Mouse (Mus musculus): Measurements from ENCODE around the gene Mtg1. TPM values are rescaled to one million over a fixed set of nuclear protein-coding genes. Genes with fewer than 3 reads are reported as not detected.
A peak's percentile ranks its signal among the peaks of the same experiment; 100 is the strongest.
"Not testable (repeated sequence)": the region's sequence is repeated elsewhere in the genome, so short reads cannot be mapped to it uniquely, and the experiment has no call there.

Mtg1 gene
- polyA plus RNA-seq, 1 experiment from 2014 or later: 17.9 TPM

- Histone ChIP-seq H3K4me3 (ENCODE audit: low read depth, low read length) (peak overlapping the region; percentile 77), H3K36me3 (replicated peaks; ENCODE audit: insufficient read depth, low read length) (peaks cover 16% of the 10 kb centered on the region), H3K9me3 (ENCODE audit: low read length) (no peaks in the 10 kb centered on the region), H3K27ac (ENCODE audit: low read depth) (peak overlapping the region; percentile 57; the same call in 1 of the 2 replicates), H3K4me1 (ENCODE audit: insufficient read depth) (peaks cover 16% of the 10 kb centered on the region), H3K9ac (replicated peaks) (peak overlapping the region; percentile 84), H3K27me3 (ENCODE audit: insufficient read depth, low read length) (no peaks in the 10 kb centered on the region), H3K4me2 (ENCODE audit: low read depth, low read length) (peak overlapping the region; percentile 99)
- DNase-seq (no peak), ATAC-seq (0 out of 2 replicates have a peak, but pooled peaks have one; percentile 0)
- WGBS (ENCODE audit: insufficient replicate concordance): 10% methylated on average over 5 of the region's 5 CpGs
- no peak for TF ChIP-seq EP300 (IDR thresholded peaks at IDR 0.05; ENCODE audit: low read depth)
- no peak for TF ChIP-seq CTCF (IDR thresholded peaks at IDR 0.05; ENCODE audit: low read depth)
These were observed 11.4 kb upstream of the Mtg1 start for GRCm38 (mm10) chr7:140126022-140126350.

- H3K27ac ChIP-seq (ENCODE audit: low read depth): no peak overlapping the region
- whole genome bisulfite sequencing (ENCODE audit: insufficient replicate concordance): 61% methylated on average over 3 of the region's 3 CpGs
- no peak overlapping the region for H3K4me3 ChIP-seq (ENCODE audit: low read depth, low read length)
- H3K4me2 ChIP-seq (ENCODE audit: low read depth, low read length): peak overlapping the region; percentile 40
- peaks cover 20% of the 10 kb centered on the region for H3K36me3 ChIP-seq (replicated peaks; ENCODE audit: insufficient read depth, low read length)
- no peaks in the 10 kb centered on the region for H3K27me3 ChIP-seq (ENCODE audit: insufficient read depth, low read length)
- TF ChIP-seq CTCF (IDR thresholded peaks at IDR 0.05; ENCODE audit: low read depth) (no peak), EP300 (IDR thresholded peaks at IDR 0.05; ENCODE audit: low read depth) (no peak)
- no peak overlapping the region for H3K9ac ChIP-seq (replicated peaks)
- H3K9me3 ChIP-seq (ENCODE audit: low read length): no peaks in the 10 kb centered on the region
- no peak for DNase-seq
- no peak for ATAC-seq
- peaks cover 16% of the 10 kb centered on the region for H3K4me1 ChIP-seq (ENCODE audit: insufficient read depth)
These were observed 10.4 kb upstream of the Mtg1 start for GRCm38 (mm10) chr7:140126934-140127333.

DNA sequence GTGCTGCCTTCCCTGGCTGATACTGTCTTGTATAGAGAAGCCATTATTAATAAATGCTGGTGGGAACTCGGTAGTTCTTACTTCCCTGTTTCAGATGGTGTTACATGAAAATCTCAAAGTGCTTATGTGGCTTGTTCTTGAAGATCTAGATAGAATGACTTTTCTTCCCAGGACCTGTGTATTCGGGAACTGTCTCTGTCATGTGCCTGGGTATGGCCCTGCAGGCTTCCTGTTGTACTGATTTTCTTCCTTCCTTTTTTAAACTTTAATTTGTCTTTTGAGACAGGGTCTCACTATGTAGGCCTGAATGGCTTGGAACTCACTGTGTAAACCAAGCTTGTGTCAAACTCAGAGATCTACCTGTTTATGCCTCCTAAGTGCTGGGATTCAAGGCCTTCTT, 9.5 kb upstream of the Mtg1 start:
- no peak for DNase-seq
- Histone ChIP-seq H3K4me2 (ENCODE audit: low read depth, low read length) (no peak overlapping the region), H3K27me3 (ENCODE audit: insufficient read depth, low read length) (no peaks in the 10 kb centered on the region), H3K27ac (ENCODE audit: low read depth) (no peak overlapping the region), H3K36me3 (replicated peaks; ENCODE audit: insufficient read depth, low read length) (peaks cover 20% of the 10 kb centered on the region), H3K4me3 (ENCODE audit: low read depth, low read length) (no peak overlapping the region), H3K4me1 (ENCODE audit: insufficient read depth) (peaks cover 16% of the 10 kb centered on the region), H3K9ac (replicated peaks) (no peak overlapping the region), H3K9me3 (ENCODE audit: low read length) (no peaks in the 10 kb centered on the region)
- WGBS (ENCODE audit: insufficient replicate concordance): 32% methylated on average over 2 of the region's 2 CpGs
- no peak for ATAC-seq
- TF ChIP-seq EP300 (IDR thresholded peaks at IDR 0.05; ENCODE audit: low read depth): no peak

- not testable (repeated sequence) for H3K4me2 ChIP-seq (ENCODE audit: low read depth, low read length); H3K9ac ChIP-seq (replicated peaks); ATAC-seq; H3K4me1 ChIP-seq (ENCODE audit: insufficient read depth); H3K4me3 ChIP-seq (ENCODE audit: low read depth, low read length); H3K9me3 ChIP-seq (ENCODE audit: low read length); H3K27me3 ChIP-seq (ENCODE audit: insufficient read depth, low read length); H3K27ac ChIP-seq (ENCODE audit: low read depth); DNase-seq
- H3K36me3 ChIP-seq (replicated peaks; ENCODE audit: insufficient read depth, low read length): peaks cover 26% of the 10 kb centered on the region
- 47% methylated on average over 7 of the region's 7 CpGs for WGBS (ENCODE audit: insufficient replicate concordance)
These were observed 5.2 kb upstream of the Mtg1 start for GRCm38 (mm10) chr7:140132184-140132583.

- not testable (repeated sequence) for H3K9ac ChIP-seq (replicated peaks); DNase-seq; H3K27me3 ChIP-seq (ENCODE audit: insufficient read depth, low read length); H3K9me3 ChIP-seq (ENCODE audit: low read length); H3K4me2 ChIP-seq (ENCODE audit: low read depth, low read length); H3K4me3 ChIP-seq (ENCODE audit: low read depth, low read length); ATAC-seq; H3K27ac ChIP-seq (ENCODE audit: low read depth); H3K4me1 ChIP-seq (ENCODE audit: insufficient read depth)
- 37% methylated on average over 3 of the region's 7 CpGs for WGBS (ENCODE audit: insufficient replicate concordance)
- peaks cover 26% of the 10 kb centered on the region for H3K36me3 ChIP-seq (replicated peaks; ENCODE audit: insufficient read depth, low read length)
These were observed 3.3 kb upstream of the Mtg1 start for GRCm38 (mm10) chr7:140134033-140134432.

DNA sequence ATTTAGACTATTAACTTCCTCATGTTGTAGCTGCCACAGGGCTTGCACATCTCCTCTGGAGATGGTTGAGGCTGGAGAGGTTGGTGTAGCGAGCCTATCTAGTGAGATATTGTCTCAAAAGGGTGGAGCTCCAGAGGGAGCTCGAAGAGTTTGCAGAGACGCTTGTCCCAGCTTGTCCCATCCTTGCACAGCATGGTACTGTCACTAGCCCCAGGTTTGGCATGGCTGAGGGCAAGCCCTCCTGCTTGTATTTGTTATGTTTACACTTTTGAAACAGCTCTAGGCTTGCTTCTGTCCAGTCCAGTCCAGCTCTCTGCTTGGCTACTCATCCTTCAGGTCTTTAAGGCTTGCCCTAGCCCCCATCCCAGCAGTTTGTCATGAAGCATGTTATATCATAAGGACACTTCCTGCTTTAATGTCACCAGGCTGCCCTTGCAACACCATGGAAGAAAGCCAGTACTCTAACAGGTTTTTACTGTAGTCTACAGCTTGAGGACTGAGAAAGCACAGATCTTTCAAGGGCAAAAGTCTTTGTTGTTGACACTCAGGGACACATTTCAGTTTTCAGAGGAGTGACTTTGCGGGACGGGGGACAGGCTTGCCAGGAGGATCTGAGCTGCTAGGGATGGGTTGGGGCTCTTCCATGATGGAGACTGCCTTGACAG, 2.1 kb upstream of the Mtg1 start:
- Histone ChIP-seq H3K4me2 (ENCODE audit: low read depth, low read length) (no peak overlapping the region), H3K9ac (replicated peaks) (no peak overlapping the region), H3K27me3 (ENCODE audit: insufficient read depth, low read length) (no peaks in the 10 kb centered on the region), H3K36me3 (replicated peaks; ENCODE audit: insufficient read depth, low read length) (peaks cover 16% of the 10 kb centered on the region), H3K4me1 (ENCODE audit: insufficient read depth) (peaks cover 4% of the 10 kb centered on the region; the same call in 1 of the 2 replicates), H3K9me3 (ENCODE audit: low read length) (no peaks in the 10 kb centered on the region), H3K4me3 (ENCODE audit: low read depth, low read length) (no peak overlapping the region), H3K27ac (ENCODE audit: low read depth) (no peak overlapping the region)
- no peak for DNase-seq
- TF ChIP-seq CTCF (IDR thresholded peaks at IDR 0.05; ENCODE audit: low read depth): no peak
- TF ChIP-seq EP300 (IDR thresholded peaks at IDR 0.05; ENCODE audit: low read depth): no peak
- ATAC-seq: no peak
- 72% methylated on average over 5 of the region's 5 CpGs for WGBS (ENCODE audit: insufficient replicate concordance)

- no peak for DNase-seq
- Histone ChIP-seq H3K27me3 (ENCODE audit: insufficient read depth, low read length) (no peaks in the 10 kb centered on the region), H3K9me3 (ENCODE audit: low read length) (no peaks in the 10 kb centered on the region), H3K9ac (replicated peaks) (peak overlapping the region; percentile 82), H3K4me2 (ENCODE audit: low read depth, low read length) (peak overlapping the region; percentile 80), H3K4me1 (ENCODE audit: insufficient read depth) (peaks cover 4% of the 10 kb centered on the region; the same call in 1 of the 2 replicates), H3K4me3 (ENCODE audit: low read depth, low read length) (peak overlapping the region; percentile 77), H3K36me3 (replicated peaks; ENCODE audit: insufficient read depth, low read length) (peaks cover 6% of the 10 kb centered on the region; the same call in 1 of the 2 replicates), H3K27ac (ENCODE audit: low read depth) (peak overlapping the region; percentile 89)
- TF ChIP-seq CTCF (IDR thresholded peaks at IDR 0.05; ENCODE audit: low read depth): no peak
- TF ChIP-seq EP300 (IDR thresholded peaks at IDR 0.05; ENCODE audit: low read depth): no peak
- WGBS (ENCODE audit: insufficient replicate concordance): 0% methylated on average over 8 of the region's 8 CpGs
- no peak for ATAC-seq
These were observed 602 bp downstream of the Mtg1 start for GRCm38 (mm10) chr7:140138021-140138310.
